Mouse (Mus musculus) liver, adult (tissue): ENCODE data around the gene Ror2.

Experiments
- GATA4 ChIP-seq: IDR thresholded peaks from 2 replicates; pipeline ENCODE4 v1.6.1; 2014; ENCODE audit warnings: mild to moderate bottlenecking, low read length; ENCODE audit not compliant: insufficient replicate concordance

Gene Ror2

GRCm38 (mm10) chr13:53227019-53227418 lies 58.9 kb downstream of the Ror2 start:
- TF ChIP-seq GATA4: no peak

GRCm38 (mm10) chr13:53226461-53226860 lies 59.5 kb downstream of the Ror2 start:
- TF ChIP-seq GATA4: no peak

- no peak for TF ChIP-seq GATA4
Measured at GRCm38 (mm10) chr13:53225925-53226324, 60.0 kb downstream of the Ror2 start.

GRCm38 (mm10) chr13:53221176-53221575 lies 64.7 kb downstream of the Ror2 start:
- TF ChIP-seq GATA4: no peak

- TF ChIP-seq GATA4: no peak
Measured at GRCm38 (mm10) chr13:53219889-53220288, 66.0 kb downstream of the Ror2 start.

GRCm38 (mm10) chr13:53219391-53219790 lies 66.5 kb downstream of the Ror2 start:
- no peak for TF ChIP-seq GATA4

- TF ChIP-seq GATA4: no peak
Measured at GRCm38 (mm10) chr13:53217396-53217975, 68.4 kb downstream of the Ror2 start.

- no peak for TF ChIP-seq GATA4
Measured at GRCm38 (mm10) chr13:53211971-53212733, 73.8 kb downstream of the Ror2 start.

- no peak for TF ChIP-seq GATA4
Measured at GRCm38 (mm10) chr13:53208556-53208955, 77.4 kb downstream of the Ror2 start.

GRCm38 (mm10) chr13:53205128-53205911 lies 80.6 kb downstream of the Ror2 start:
- TF ChIP-seq GATA4: no peak

- TF ChIP-seq GATA4: no peak
Measured at GRCm38 (mm10) chr13:53202439-53202830, 83.5 kb downstream of the Ror2 start.

GRCm38 (mm10) chr13:53201628-53202438 lies 84.1 kb downstream of the Ror2 start:
- TF ChIP-seq GATA4: no peak

GRCm38 (mm10) chr13:53200121-53200520 lies 85.8 kb downstream of the Ror2 start:
- TF ChIP-seq GATA4: no peak

- no peak for TF ChIP-seq GATA4
Measured at GRCm38 (mm10) chr13:53199262-53199661, 86.7 kb downstream of the Ror2 start.

- TF ChIP-seq GATA4: no peak
Measured at GRCm38 (mm10) chr13:53196690-53197089, 89.2 kb downstream of the Ror2 start.

- TF ChIP-seq GATA4: no peak
Measured at GRCm38 (mm10) chr13:53195951-53196677, 89.8 kb downstream of the Ror2 start.
